Mouse (Mus musculus): ENCODE data around the gene Zfp444. TPM values are rescaled to one million over a fixed set of nuclear protein-coding genes. Genes with fewer than 3 reads are reported as not detected.
"Not testable (repeated sequence)": the region's sequence is repeated elsewhere in the genome, so short reads cannot be mapped to it uniquely, and the experiment has no call there.

Gene Zfp444
- polyA plus RNA-seq, 1 experiment: 33.7 TPM

DNA sequence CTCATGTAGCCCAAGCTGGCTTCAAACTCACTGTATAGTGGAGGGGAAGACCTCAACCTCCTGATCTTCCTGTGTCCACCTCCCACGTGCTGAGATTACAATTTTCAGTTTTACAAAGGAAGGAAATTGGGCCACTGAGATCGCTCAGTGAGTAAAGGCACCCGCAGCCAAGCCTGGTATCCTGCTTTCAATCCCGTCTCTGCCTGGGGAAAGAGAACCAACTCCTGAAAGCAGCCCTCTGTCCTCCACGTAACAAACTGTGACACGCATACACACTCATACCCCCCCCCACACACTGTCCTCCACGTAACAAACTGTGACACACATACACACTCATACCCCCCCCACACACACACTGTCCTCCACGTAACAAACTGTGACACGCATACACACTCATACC lies 1.6 kb upstream of the Zfp444 start:
- Histone ChIP-seq H3K36me3 (ENCODE audit: control insufficient read depth, insufficient read depth, low read length, poor library complexity, severe bottlenecking) (peaks cover 3% of the 10 kb centered on the region), H3K9ac (ENCODE audit: low read depth, poor library complexity, severe bottlenecking) (peak overlapping the region; percentile 13; the same call in 1 of the 2 replicates), H3K9me3 (replicated peaks; ENCODE audit: control insufficient read depth, insufficient read depth, low read length, poor library complexity, severe bottlenecking) (no peaks in the 10 kb centered on the region), H3K4me3 (ENCODE audit: low read depth, low read length) (no peak overlapping the region), H3K27me3 (ENCODE audit: control insufficient read depth, insufficient read depth, low read length, poor library complexity, severe bottlenecking) (no peaks in the 10 kb centered on the region), H3K4me1 (ENCODE audit: control insufficient read depth, insufficient read depth, low read length) (no peaks in the 10 kb centered on the region), H3K27ac (ENCODE audit: insufficient read depth, low read length) (no peak overlapping the region)
- TF ChIP-seq EP300 (IDR thresholded peaks at IDR 0.05; ENCODE audit: insufficient read depth, low read depth, low read length) (no peak), CTCF (IDR thresholded peaks at IDR 0.05; ENCODE audit: low read depth, low read length) (no peak), POLR2A (IDR thresholded peaks at IDR 0.05; ENCODE audit: insufficient read depth, low read length) (no peak)

DNA sequence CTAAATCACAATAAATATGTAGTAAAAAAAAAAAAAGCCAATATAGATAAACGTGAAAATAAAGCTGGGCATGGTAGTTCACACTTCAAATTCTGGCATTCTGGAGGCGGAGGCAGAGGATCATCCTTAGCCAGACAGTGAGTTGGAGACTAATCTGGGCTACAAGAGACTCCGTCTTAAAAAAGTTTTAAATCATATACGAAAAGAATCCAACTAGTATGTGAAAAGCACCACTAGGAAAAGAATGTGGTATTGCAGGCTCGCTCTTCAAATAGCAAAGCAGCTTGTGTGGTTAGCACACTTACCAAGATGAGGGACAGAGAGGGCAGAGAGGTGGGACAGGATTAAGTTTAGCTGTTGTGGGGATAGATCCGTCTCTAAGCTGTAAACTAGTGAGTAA lies 1.2 kb upstream of the Zfp444 start:
- TF ChIP-seq EP300 (IDR thresholded peaks at IDR 0.05; ENCODE audit: insufficient read depth, low read depth, low read length): no peak
- H3K36me3 ChIP-seq (ENCODE audit: control insufficient read depth, insufficient read depth, low read length, poor library complexity, severe bottlenecking): peaks cover 7% of the 10 kb centered on the region
- peak overlapping the region; percentile 72 for H3K27ac ChIP-seq (ENCODE audit: insufficient read depth, low read length)
- peak overlapping the region; percentile 13 for H3K9ac ChIP-seq (ENCODE audit: low read depth, poor library complexity, severe bottlenecking)
- no peaks in the 10 kb centered on the region for H3K4me1 ChIP-seq (ENCODE audit: control insufficient read depth, insufficient read depth, low read length)
- no peaks in the 10 kb centered on the region for H3K27me3 ChIP-seq (ENCODE audit: control insufficient read depth, insufficient read depth, low read length, poor library complexity, severe bottlenecking)
- no peak overlapping the region for H3K4me3 ChIP-seq (ENCODE audit: low read depth, low read length)
- H3K9me3 ChIP-seq (replicated peaks; ENCODE audit: control insufficient read depth, insufficient read depth, low read length, poor library complexity, severe bottlenecking): no peaks in the 10 kb centered on the region

DNA sequence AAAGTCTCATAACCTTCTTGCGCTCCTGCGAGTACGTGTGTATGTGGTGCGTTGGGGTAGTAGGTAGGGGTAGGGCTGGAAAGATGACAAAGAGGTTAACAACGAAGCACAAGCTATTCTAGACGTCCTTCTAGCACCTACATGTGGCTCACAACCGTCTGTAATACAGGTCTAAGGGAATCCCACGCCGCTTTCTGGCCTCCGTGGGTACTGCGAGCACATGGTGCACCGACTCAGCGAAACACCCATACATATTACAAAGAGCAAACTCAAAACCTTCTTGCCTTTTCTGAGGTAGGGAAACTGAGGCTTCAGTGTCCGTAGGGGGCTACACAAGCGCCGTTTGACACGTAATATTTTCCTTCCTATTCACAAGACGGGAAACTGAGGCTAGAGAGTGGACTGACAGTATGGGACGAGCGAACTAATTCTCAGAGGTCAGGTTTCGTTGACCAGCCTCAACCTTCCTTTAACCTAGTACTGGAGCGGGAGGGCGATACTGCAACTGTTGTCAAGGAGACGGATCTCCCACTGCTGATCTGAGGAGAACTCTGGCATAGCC lies 501 bp upstream of the Zfp444 start:
- H3K36me3 ChIP-seq (ENCODE audit: control insufficient read depth, insufficient read depth, low read length, poor library complexity, severe bottlenecking): peaks cover 9% of the 10 kb centered on the region
- H3K4me1 ChIP-seq (ENCODE audit: control insufficient read depth, insufficient read depth, low read length): no peaks in the 10 kb centered on the region
- peak overlapping the region; percentile 97 for H3K4me3 ChIP-seq (ENCODE audit: low read depth, low read length)
- peak overlapping the region; percentile 72 for H3K27ac ChIP-seq (ENCODE audit: insufficient read depth, low read length)
- no peak for TF ChIP-seq POLR2A (IDR thresholded peaks at IDR 0.05; ENCODE audit: insufficient read depth, low read length)
- TF ChIP-seq CTCF (IDR thresholded peaks at IDR 0.05; ENCODE audit: low read depth, low read length): peak; percentile 8
- no peak for TF ChIP-seq EP300 (IDR thresholded peaks at IDR 0.05; ENCODE audit: insufficient read depth, low read depth, low read length)
- no peaks in the 10 kb centered on the region for H3K27me3 ChIP-seq (ENCODE audit: control insufficient read depth, insufficient read depth, low read length, poor library complexity, severe bottlenecking)
- H3K9ac ChIP-seq (ENCODE audit: low read depth, poor library complexity, severe bottlenecking): peak overlapping the region; percentile 13
- H3K9me3 ChIP-seq (replicated peaks; ENCODE audit: control insufficient read depth, insufficient read depth, low read length, poor library complexity, severe bottlenecking): no peaks in the 10 kb centered on the region

- Histone ChIP-seq H3K27me3 (ENCODE audit: control insufficient read depth, insufficient read depth, low read length, poor library complexity, severe bottlenecking) (no peaks in the 10 kb centered on the region), H3K4me1 (ENCODE audit: control insufficient read depth, insufficient read depth, low read length) (no peaks in the 10 kb centered on the region), H3K9me3 (replicated peaks; ENCODE audit: control insufficient read depth, insufficient read depth, low read length, poor library complexity, severe bottlenecking) (0 out of 2 replicates have a peak, but pooled peaks cover under 1% of the 10 kb centered on the region), H3K9ac (ENCODE audit: low read depth, poor library complexity, severe bottlenecking) (peak overlapping the region; percentile 96), H3K36me3 (ENCODE audit: control insufficient read depth, insufficient read depth, low read length, poor library complexity, severe bottlenecking) (peaks cover 19% of the 10 kb centered on the region), H3K4me3 (ENCODE audit: low read depth, low read length) (peak overlapping the region; percentile 97), H3K27ac (ENCODE audit: insufficient read depth, low read length) (peak overlapping the region; percentile 68)
- TF ChIP-seq POLR2A (IDR thresholded peaks at IDR 0.05; ENCODE audit: insufficient read depth, low read length) (no peak), CTCF (IDR thresholded peaks at IDR 0.05; ENCODE audit: low read depth, low read length) (no peak), EP300 (IDR thresholded peaks at IDR 0.05; ENCODE audit: insufficient read depth, low read depth, low read length) (no peak)
Measured at GRCm38 (mm10) chr7:6172674-6173244, 733 bp downstream of the Zfp444 start.

DNA sequence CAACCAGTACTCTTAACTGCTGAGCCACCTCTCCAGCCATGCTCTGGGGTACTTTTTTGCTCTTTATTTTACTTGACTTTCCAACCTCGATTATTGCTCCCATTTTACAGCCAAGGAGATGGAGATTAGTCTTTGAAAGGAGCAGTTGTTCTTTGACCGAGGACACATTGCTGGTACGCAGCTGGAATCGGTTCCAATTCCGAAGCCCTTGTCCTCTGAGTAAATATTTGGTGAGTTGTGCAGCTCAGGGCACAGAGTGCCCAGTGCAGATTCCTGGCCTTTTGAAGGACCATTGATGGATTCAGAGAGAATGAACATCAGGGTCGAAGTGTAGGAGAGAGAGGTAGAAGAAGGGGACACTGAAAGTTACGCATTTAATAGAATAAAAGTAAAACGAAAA lies 1.8 kb downstream of the Zfp444 start:
- Histone ChIP-seq H3K9me3 (replicated peaks; ENCODE audit: control insufficient read depth, insufficient read depth, low read length, poor library complexity, severe bottlenecking) (peaks cover 2% of the 10 kb centered on the region; the same call in 1 of the 2 replicates), H3K36me3 (ENCODE audit: control insufficient read depth, insufficient read depth, low read length, poor library complexity, severe bottlenecking) (peaks cover 25% of the 10 kb centered on the region), H3K27ac (ENCODE audit: insufficient read depth, low read length) (no peak overlapping the region), H3K27me3 (ENCODE audit: control insufficient read depth, insufficient read depth, low read length, poor library complexity, severe bottlenecking) (no peaks in the 10 kb centered on the region), H3K4me3 (ENCODE audit: low read depth, low read length) (peak overlapping the region; percentile 30), H3K4me1 (ENCODE audit: control insufficient read depth, insufficient read depth, low read length) (no peaks in the 10 kb centered on the region), H3K9ac (ENCODE audit: low read depth, poor library complexity, severe bottlenecking) (peak overlapping the region; percentile 96)
- TF ChIP-seq EP300 (IDR thresholded peaks at IDR 0.05; ENCODE audit: insufficient read depth, low read depth, low read length) (no peak), CTCF (IDR thresholded peaks at IDR 0.05; ENCODE audit: low read depth, low read length) (no peak), POLR2A (IDR thresholded peaks at IDR 0.05; ENCODE audit: insufficient read depth, low read length) (no peak)

GRCm38 (mm10) chr7:6174365-6174987 lies 2.5 kb downstream of the Zfp444 start:
- H3K27me3 ChIP-seq (ENCODE audit: control insufficient read depth, insufficient read depth, low read length, poor library complexity, severe bottlenecking); H3K4me3 ChIP-seq (ENCODE audit: low read depth, low read length): not testable (repeated sequence)
- peak overlapping the region; percentile 96 for H3K9ac ChIP-seq (ENCODE audit: low read depth, poor library complexity, severe bottlenecking)

More at GRCm38 (mm10) chr7:6174365-6174987, 2.5 kb downstream of the Zfp444 start:
- H3K27ac ChIP-seq (ENCODE audit: insufficient read depth, low read length); H3K9me3 ChIP-seq (replicated peaks; ENCODE audit: control insufficient read depth, insufficient read depth, low read length, poor library complexity, severe bottlenecking); H3K4me1 ChIP-seq (ENCODE audit: control insufficient read depth, insufficient read depth, low read length): not testable (repeated sequence)
- peaks cover 25% of the 10 kb centered on the region for H3K36me3 ChIP-seq (ENCODE audit: control insufficient read depth, insufficient read depth, low read length, poor library complexity, severe bottlenecking)

Data from ES-Bruce4 (cell line).